Mouse (Mus musculus): ENCODE measurements around the gene Osbpl10. TPM values are rescaled to one million over a fixed set of nuclear protein-coding genes. Genes with fewer than 3 reads are reported as not detected.

Gene Osbpl10
- polyA plus RNA-seq, 1 experiment from 2014 or later = 1.4 TPM

DNA sequence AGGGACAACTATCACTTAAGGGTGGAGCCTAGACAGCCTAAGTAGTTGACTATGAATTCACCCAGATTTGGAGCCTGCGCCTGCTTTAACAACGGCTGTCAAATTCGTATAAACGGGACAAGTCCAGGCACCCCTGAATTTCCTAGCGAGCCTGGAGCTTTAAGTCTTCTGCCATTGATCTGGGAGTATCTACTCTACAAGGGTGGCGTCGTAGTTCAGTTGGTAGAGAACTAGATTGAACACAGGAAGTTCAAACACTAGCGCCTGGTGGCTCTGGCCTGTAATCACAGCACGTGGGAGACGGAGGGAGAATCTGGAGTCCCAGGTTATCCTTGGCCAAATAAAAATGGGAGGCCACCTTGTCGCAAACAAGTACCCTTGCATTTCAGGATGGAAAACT, 44.1 kb upstream of the Osbpl10 start:
- no peaks in the 10 kb centered on the region for H3K9me3 ChIP-seq (ENCODE audit: control insufficient read depth, low read length)
- WGBS = 43% methylated on average over 11 of the region's 11 CpGs
- H3K27ac ChIP-seq (replicated peaks) = peak overlapping the region; percentile 30; the same call in 1 of the 2 replicates
- no peaks in the 10 kb centered on the region for H3K36me3 ChIP-seq (ENCODE audit: control insufficient read depth, insufficient read depth, low read length)
- peak overlapping the region; percentile 78 for H3K4me3 ChIP-seq (ENCODE audit: low read depth, low read length)
- DNase-seq (ENCODE audit: low spot score) (no peak), ATAC-seq (ENCODE audit: low FRiP score, low TSS enrichment) (no peak)
- no peak overlapping the region for H3K9ac ChIP-seq (ENCODE audit: low read length)
- TF ChIP-seq CTCF (IDR thresholded peaks at IDR 0.05; ENCODE audit: low read depth) (peak; percentile 13; the same call in 1 of the 2 replicates), EP300 (optimal IDR thresholded peaks at IDR 0.05) (no peak)
- H3K4me2 ChIP-seq (replicated peaks; ENCODE audit: low read depth) = peak overlapping the region; percentile 92
- H3K4me1 ChIP-seq (replicated peaks; ENCODE audit: control insufficient read depth, insufficient read depth) = 0 out of 2 replicates have a peak, but pooled peaks cover 5% of the 10 kb centered on the region
- no peaks in the 10 kb centered on the region for H3K27me3 ChIP-seq (ENCODE audit: control insufficient read depth, insufficient read depth, low read length)

DNA sequence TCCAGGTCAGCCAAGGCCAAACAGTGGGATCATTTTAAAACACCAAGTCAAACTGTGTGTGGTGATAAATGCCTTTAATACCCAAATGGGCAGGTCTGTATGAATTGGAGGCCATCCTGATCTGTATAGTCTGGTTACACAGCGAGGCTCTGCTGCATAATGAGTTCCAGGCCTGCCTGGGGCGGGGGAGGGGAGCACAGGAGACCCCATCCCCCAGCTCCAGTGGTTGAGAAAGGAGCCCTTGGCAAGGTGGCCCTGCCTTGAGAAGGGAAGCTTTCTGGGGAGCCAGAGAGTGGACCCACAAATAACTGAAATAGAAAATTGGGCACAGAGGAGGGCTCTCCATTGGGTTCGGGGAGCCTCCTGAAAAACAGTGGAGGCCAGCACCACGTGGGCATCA, 43.0 kb upstream of the Osbpl10 start:
- WGBS = 86% methylated on average over 4 of the region's 4 CpGs

DNA sequence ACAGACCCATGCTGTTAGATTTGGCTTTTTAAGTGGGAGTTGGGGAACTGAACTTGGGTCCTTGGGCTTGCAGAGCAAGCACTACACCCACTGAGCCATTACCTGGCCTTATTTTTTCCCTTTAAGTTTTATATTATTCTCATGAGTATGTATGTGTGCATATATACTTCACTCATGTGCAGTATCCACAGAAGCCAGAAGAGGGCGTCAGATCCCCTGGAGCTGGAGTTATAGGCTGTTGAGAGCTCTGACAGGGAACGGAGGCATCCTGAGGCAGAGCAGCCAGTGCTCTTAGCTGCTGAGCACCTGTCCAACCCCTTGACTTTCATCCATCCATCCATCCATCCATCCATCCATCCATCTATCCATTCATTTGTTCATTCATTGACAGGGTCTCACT, 41.7 kb upstream of the Osbpl10 start:
- TF ChIP-seq EP300 (optimal IDR thresholded peaks at IDR 0.05) (no peak), CTCF (IDR thresholded peaks at IDR 0.05; ENCODE audit: low read depth) (peak; percentile 16; the same call in 1 of the 2 replicates)

More for the DNA sequence above, 43.0 kb upstream of the Osbpl10 start:
- Histone ChIP-seq H3K4me3 (ENCODE audit: low read depth, low read length) (no peak overlapping the region), H3K9ac (ENCODE audit: low read length) (no peak overlapping the region), H3K36me3 (ENCODE audit: control insufficient read depth, insufficient read depth, low read length) (no peaks in the 10 kb centered on the region), H3K9me3 (ENCODE audit: control insufficient read depth, low read length) (no peaks in the 10 kb centered on the region), H3K27ac (replicated peaks) (no peak overlapping the region), H3K4me2 (replicated peaks; ENCODE audit: low read depth) (no peak overlapping the region), H3K27me3 (ENCODE audit: control insufficient read depth, insufficient read depth, low read length) (no peaks in the 10 kb centered on the region), H3K4me1 (replicated peaks; ENCODE audit: control insufficient read depth, insufficient read depth) (0 out of 2 replicates have a peak, but pooled peaks cover 5% of the 10 kb centered on the region)
- ATAC-seq (ENCODE audit: low FRiP score, low TSS enrichment) (no peak), DNase-seq (ENCODE audit: low spot score) (no peak)
- no peak for TF ChIP-seq CTCF (IDR thresholded peaks at IDR 0.05; ENCODE audit: low read depth)

DNA sequence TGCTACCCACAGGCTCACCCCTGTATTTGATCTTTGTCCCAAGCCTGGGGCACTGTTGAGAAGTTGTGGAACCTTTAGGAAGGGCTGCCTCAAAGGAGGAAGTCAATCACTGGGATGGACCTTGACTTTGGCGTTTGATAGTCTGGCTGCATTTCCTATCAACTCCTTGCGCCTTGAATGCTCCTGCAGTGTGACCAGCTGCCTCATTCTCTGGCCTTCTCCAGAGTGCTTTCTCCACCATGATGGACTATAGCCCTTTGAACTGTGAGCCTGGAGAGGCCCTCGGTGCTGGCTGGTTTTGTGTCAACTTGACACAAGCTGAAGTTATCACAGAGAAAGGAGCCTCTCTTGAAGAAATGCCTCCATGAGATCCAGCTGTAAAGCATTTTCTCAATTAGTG, 33.7 kb upstream of the Osbpl10 start:
- H3K27ac ChIP-seq (replicated peaks) = no peak overlapping the region
- H3K9me3 ChIP-seq (ENCODE audit: control insufficient read depth, low read length) = no peaks in the 10 kb centered on the region
- no peak overlapping the region for H3K4me3 ChIP-seq (ENCODE audit: low read depth, low read length)
- no peak overlapping the region for H3K9ac ChIP-seq (ENCODE audit: low read length)
- H3K4me1 ChIP-seq (replicated peaks; ENCODE audit: control insufficient read depth, insufficient read depth) = peaks cover 2% of the 10 kb centered on the region; the same call in 1 of the 2 replicates
- ATAC-seq (ENCODE audit: low FRiP score, low TSS enrichment) (no peak), DNase-seq (ENCODE audit: low spot score) (no peak)
- H3K36me3 ChIP-seq (ENCODE audit: control insufficient read depth, insufficient read depth, low read length) = no peaks in the 10 kb centered on the region
- H3K27me3 ChIP-seq (ENCODE audit: control insufficient read depth, insufficient read depth, low read length) = no peaks in the 10 kb centered on the region
- 88% methylated on average over 3 of the region's 3 CpGs for WGBS
- TF ChIP-seq CTCF (IDR thresholded peaks at IDR 0.05; ENCODE audit: low read depth) = no peak
- TF ChIP-seq EP300 (optimal IDR thresholded peaks at IDR 0.05) = no peak
- no peak overlapping the region for H3K4me2 ChIP-seq (replicated peaks; ENCODE audit: low read depth)

More for the DNA sequence above, 41.7 kb upstream of the Osbpl10 start:
- no peaks in the 10 kb centered on the region for H3K9me3 ChIP-seq (ENCODE audit: control insufficient read depth, low read length)
- no peak overlapping the region for H3K27ac ChIP-seq (replicated peaks)
- DNase-seq (ENCODE audit: low spot score) (no peak), ATAC-seq (ENCODE audit: low FRiP score, low TSS enrichment) (no peak)
- 0 out of 2 replicates have a peak, but pooled peaks cover 5% of the 10 kb centered on the region for H3K4me1 ChIP-seq (replicated peaks; ENCODE audit: control insufficient read depth, insufficient read depth)
- H3K27me3 ChIP-seq (ENCODE audit: control insufficient read depth, insufficient read depth, low read length) = no peaks in the 10 kb centered on the region
- H3K4me2 ChIP-seq (replicated peaks; ENCODE audit: low read depth) = no peak overlapping the region
- WGBS = 68% methylated on average over 2 of the region's 2 CpGs
- no peaks in the 10 kb centered on the region for H3K36me3 ChIP-seq (ENCODE audit: control insufficient read depth, insufficient read depth, low read length)
- H3K9ac ChIP-seq (ENCODE audit: low read length) = no peak overlapping the region
- no peak overlapping the region for H3K4me3 ChIP-seq (ENCODE audit: low read depth, low read length)

DNA sequence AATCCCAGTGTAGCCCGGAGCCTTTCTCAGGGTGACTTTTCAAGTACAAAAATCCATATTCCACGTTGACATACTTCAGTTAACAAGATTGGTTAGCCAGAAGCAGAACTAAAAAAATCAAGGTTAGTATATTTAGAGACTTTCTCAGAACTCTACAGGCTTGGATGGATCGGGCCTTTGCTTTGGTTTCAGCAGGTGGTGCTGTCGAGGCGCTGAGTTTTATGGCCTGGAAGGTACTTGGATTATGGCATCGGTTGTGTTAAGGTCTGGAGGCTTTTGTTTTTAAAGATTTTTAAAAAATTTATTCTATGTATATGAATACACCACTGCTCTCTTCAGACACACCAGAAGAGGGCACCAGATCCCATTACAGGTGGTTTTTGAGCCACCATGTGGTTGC, 32.8 kb upstream of the Osbpl10 start:
- no peak for TF ChIP-seq EP300 (optimal IDR thresholded peaks at IDR 0.05)
- TF ChIP-seq CTCF (IDR thresholded peaks at IDR 0.05; ENCODE audit: low read depth) = no peak
- H3K4me3 ChIP-seq (ENCODE audit: low read depth, low read length) = no peak overlapping the region
- H3K27me3 ChIP-seq (ENCODE audit: control insufficient read depth, insufficient read depth, low read length) = no peaks in the 10 kb centered on the region
- WGBS = 85% methylated on average over 6 of the region's 6 CpGs
- H3K4me1 ChIP-seq (replicated peaks; ENCODE audit: control insufficient read depth, insufficient read depth) = peaks cover 2% of the 10 kb centered on the region; the same call in 1 of the 2 replicates
- H3K9me3 ChIP-seq (ENCODE audit: control insufficient read depth, low read length) = no peaks in the 10 kb centered on the region
- H3K36me3 ChIP-seq (ENCODE audit: control insufficient read depth, insufficient read depth, low read length) = no peaks in the 10 kb centered on the region
- DNase-seq (ENCODE audit: low spot score) (no peak), ATAC-seq (ENCODE audit: low FRiP score, low TSS enrichment) (no peak)
- no peak overlapping the region for H3K27ac ChIP-seq (replicated peaks)
- no peak overlapping the region for H3K9ac ChIP-seq (ENCODE audit: low read length)
- H3K4me2 ChIP-seq (replicated peaks; ENCODE audit: low read depth) = no peak overlapping the region

DNA sequence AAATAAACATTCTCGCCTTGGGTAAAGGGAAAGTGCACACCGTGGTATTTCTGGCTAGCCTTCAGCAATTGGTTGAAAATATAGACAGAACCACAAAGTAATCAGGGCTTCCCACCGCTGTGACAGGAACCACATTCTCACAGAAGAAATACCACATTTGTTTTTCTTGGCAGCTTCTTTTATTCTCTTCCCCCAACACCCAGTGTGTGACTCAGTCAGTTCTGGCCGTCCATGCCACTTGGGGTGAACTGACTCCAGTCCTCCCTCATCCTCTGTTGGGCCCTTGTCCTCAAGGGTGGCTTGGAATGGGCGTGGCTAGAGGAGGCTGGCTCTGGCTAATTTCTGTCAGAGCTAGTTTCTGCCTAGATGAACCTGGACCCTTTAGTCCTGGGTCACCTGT, 30.0 kb upstream of the Osbpl10 start:
- ATAC-seq (ENCODE audit: low FRiP score, low TSS enrichment) = peak; percentile 63; the same call in 1 of the 2 replicates
- peaks cover 2% of the 10 kb centered on the region; the same call in 1 of the 2 replicates for H3K4me1 ChIP-seq (replicated peaks; ENCODE audit: control insufficient read depth, insufficient read depth)
- WGBS = 28% methylated on average over 5 of the region's 5 CpGs
- H3K36me3 ChIP-seq (ENCODE audit: control insufficient read depth, insufficient read depth, low read length) = no peaks in the 10 kb centered on the region
- H3K27ac ChIP-seq (replicated peaks) = no peak overlapping the region
- no peaks in the 10 kb centered on the region for H3K9me3 ChIP-seq (ENCODE audit: control insufficient read depth, low read length)
- H3K9ac ChIP-seq (ENCODE audit: low read length) = no peak overlapping the region
- H3K4me3 ChIP-seq (ENCODE audit: low read depth, low read length) = no peak overlapping the region
- H3K27me3 ChIP-seq (ENCODE audit: control insufficient read depth, insufficient read depth, low read length) = no peaks in the 10 kb centered on the region
- no peak for DNase-seq (ENCODE audit: low spot score)
- H3K4me2 ChIP-seq (replicated peaks; ENCODE audit: low read depth) = no peak overlapping the region
- no peak for TF ChIP-seq CTCF (IDR thresholded peaks at IDR 0.05; ENCODE audit: low read depth)
- TF ChIP-seq EP300 (optimal IDR thresholded peaks at IDR 0.05) = no peak

Data from stomach, postnatal 0 days (tissue).